Mouse (Mus musculus) liver, embryonic 12.5 days (tissue): Measurements from ENCODE around the gene Szrd1. TPM values are rescaled to one million over a fixed set of nuclear protein-coding genes. Genes with fewer than 3 reads are reported as not detected.

Source experiments
- ATAC-seq: fragments of 200-750 bp; cut with Nextera tagmentation; 2 replicates; pipeline ENCODE4 v1.8.0; 2017; ENCODE audit warnings: moderate number of reproducible peaks, mild to moderate bottlenecking, moderate library complexity
- H3K27ac ChIP-seq: fragments of 300-500 bp; sonication (generic); 2 replicates; pipeline ENCODE4 v1.5.1; 2016; ENCODE audit warnings: mild to moderate bottlenecking
- H3K27me3 ChIP-seq: fragments of 300-500 bp; sonication (generic); replicated peaks from 2 replicates; pipeline ENCODE4 v1.6.1; 2016; ENCODE audit warnings: mild to moderate bottlenecking, moderate library complexity
- H3K36me3 ChIP-seq: fragments of 300-500 bp; sonication (generic); 2 replicates; pipeline ENCODE4 v1.6.1; 2016; ENCODE audit warnings: mild to moderate bottlenecking, moderate library complexity
- H3K4me1 ChIP-seq: fragments of 300-500 bp; sonication (generic); 2 replicates; pipeline ENCODE4 v1.6.1; 2016
- H3K4me2 ChIP-seq: fragments of 300-500 bp; sonication (generic); 2 replicates; pipeline ENCODE4 v1.6.1; 2016; ENCODE audit warnings: mild to moderate bottlenecking, moderate library complexity
- H3K4me3 ChIP-seq: fragments of 300-500 bp; sonication (generic); 2 replicates; pipeline ENCODE4 v1.5.1; 2016; ENCODE audit warnings: mild to moderate bottlenecking, moderate library complexity
- H3K9ac ChIP-seq: fragments of 300-500 bp; sonication (generic); 2 replicates; pipeline ENCODE4 v1.6.1; 2016; ENCODE audit warnings: mild to moderate bottlenecking, moderate library complexity
- H3K9me3 ChIP-seq: fragments of 300-500 bp; sonication (generic); replicated peaks from 2 replicates; pipeline ENCODE4 v1.6.1; 2016; ENCODE audit warnings: mild to moderate bottlenecking, moderate library complexity
- WGBS: fragments of 180-500 bp; shearing (Covaris S2); methylation state at CpG from one replicate; pipeline ENCODE4 v1.1.7; 2016; ENCODE audit not compliant: insufficient replicate concordance; 5-methylcytosine and 5-hydroxymethylcytosine counted together
- polyA plus RNA-seq: library from polyadenylated mRNA; unstranded; fragments of >200 nt; fragmentation: Nextera tagmentation; extraction: Ambion mirVana; gene quantifications from 2 replicates; pipeline ENCODE4 v1.2.1, GENCODE M21; 2016

The Szrd1 gene
- polyA plus RNA-seq, 1 experiment from 2014 or later, result 21.3 TPM

DNA sequence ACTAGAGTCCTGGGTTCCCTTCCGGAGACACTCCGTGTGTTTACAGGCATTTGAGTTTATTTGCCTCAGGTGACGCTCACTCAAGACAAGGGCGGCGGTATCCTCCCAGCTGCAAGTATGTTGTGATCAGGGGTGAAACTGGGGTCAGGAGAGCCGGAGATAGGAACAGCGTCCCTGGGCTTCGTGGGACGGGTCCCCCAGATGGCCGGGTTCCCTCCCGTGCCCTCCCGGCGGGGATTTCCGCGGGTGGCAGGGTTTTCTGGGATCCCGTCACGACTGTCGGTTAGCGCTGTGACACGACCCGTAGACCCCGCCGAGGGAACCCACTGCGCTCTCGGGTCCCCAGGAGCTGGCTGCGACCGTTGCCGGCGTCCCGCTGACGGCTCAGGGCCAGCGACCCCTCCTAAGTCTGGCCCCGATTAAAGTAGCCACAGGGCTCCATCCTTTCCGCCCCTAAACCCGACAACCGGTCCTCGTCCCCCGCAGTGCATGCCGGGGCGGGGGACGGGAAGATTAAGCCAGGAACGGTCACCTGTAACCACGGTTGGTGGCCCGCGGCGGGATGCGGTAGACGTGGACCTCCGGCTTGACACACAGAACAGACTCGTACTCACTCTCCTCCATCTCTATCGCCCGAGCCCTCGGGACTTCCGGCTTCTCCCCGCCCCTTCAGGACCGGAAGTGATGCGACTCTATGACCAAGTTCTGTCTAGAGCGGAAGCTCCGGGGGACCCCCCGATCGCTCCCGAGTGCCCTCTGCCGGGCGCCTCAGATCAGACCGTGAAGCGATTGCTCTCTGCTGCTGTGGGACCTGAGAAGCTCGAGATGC is 61.7 kb downstream of the Szrd1 start, which contains the start of gene Necap2:
Gene Necap2 (minus strand): TSS at position 677 of the 829 bp plus-strand sequence.
- peak; percentile 79 for ATAC-seq
- peak within 1 kb of the TSS; percentile 90 for H3K4me2 ChIP-seq
- H3K4me1 ChIP-seq, result peaks cover 52% of the 10 kb centered on the region
- H3K27me3 ChIP-seq, result no peaks in the 10 kb centered on the region
- H3K9me3 ChIP-seq, result no peaks in the 10 kb centered on the region
- H3K4me3 ChIP-seq, result peak within 1 kb of the TSS; percentile 98
- peaks cover 36% of the 10 kb centered on the region for H3K36me3 ChIP-seq
- H3K27ac ChIP-seq, result peak within 1 kb of the TSS; percentile 95
- H3K9ac ChIP-seq, result peak within 1 kb of the TSS; percentile 95
- under 1% methylated on average over 67 of the region's 67 CpGs for WGBS

DNA sequence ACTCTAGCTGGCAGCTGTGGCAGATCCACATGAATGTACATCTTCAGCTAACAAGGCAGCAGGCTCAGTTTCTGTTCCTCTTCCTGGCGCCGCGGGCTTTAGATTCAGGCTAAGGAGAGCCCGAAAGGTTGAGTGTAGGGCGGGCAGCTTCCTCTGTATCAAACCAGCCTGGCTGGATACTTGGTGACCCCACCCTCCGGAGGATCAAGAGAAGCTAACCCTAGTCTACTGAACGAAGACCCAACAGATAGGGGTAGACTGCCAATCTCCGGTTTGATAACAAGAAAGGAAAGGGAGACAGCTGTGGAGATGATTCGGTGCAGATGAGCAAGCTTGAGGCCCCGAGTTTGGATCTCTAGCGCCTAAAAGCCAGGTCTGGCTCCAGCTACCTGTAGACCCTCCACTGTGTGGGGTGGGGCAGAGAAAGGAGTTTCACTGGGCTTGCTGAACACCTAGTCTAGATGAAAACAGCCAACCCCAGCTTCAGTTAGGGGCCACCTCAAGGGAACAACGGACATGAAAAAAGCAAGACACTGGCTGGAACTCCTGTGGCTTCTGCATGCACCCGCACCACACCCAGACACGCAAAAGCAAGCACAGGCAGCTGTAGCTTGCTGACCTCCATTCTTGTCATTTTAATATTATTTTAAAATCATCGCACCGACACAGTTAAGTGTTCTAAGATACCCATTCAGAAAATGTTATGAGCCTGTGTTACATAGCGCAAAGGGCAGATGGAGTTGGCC is 62.6 kb downstream of the Szrd1 start:
- peak overlapping the region; percentile 90 for H3K4me2 ChIP-seq
- peak; percentile 83 for ATAC-seq

DNA sequence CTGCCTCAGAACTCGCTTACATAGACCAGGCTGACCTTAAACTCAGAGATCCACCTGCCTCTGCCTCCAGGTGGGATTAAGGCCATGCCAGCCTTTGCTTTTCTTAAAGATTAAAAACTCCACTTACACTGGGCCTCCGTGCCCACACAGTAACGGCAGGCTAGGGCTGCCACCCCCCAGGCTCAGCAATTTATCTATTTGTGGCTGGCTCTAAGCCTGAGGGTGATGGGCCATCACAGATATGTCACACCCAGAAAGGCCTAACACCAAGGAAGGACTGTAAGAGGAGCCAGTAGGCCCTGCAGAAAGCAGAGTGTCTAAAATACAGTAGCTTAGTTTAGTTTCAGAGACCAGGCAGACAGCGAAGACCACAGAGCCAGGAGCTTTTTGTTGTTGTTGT is 65.5 kb downstream of the Szrd1 start:
- ATAC-seq, result peak; percentile 69

More for the DNA sequence above, 62.6 kb downstream of the Szrd1 start:
- peaks cover 46% of the 10 kb centered on the region for H3K36me3 ChIP-seq
- H3K4me3 ChIP-seq, result peak overlapping the region; percentile 98
- no peaks in the 10 kb centered on the region for H3K9me3 ChIP-seq
- H3K9ac ChIP-seq, result peak overlapping the region; percentile 95
- H3K4me1 ChIP-seq, result peaks cover 62% of the 10 kb centered on the region
- H3K27ac ChIP-seq, result peak overlapping the region; percentile 95
- WGBS, result 20% methylated on average over 17 of the region's 17 CpGs
- no peaks in the 10 kb centered on the region for H3K27me3 ChIP-seq

DNA sequence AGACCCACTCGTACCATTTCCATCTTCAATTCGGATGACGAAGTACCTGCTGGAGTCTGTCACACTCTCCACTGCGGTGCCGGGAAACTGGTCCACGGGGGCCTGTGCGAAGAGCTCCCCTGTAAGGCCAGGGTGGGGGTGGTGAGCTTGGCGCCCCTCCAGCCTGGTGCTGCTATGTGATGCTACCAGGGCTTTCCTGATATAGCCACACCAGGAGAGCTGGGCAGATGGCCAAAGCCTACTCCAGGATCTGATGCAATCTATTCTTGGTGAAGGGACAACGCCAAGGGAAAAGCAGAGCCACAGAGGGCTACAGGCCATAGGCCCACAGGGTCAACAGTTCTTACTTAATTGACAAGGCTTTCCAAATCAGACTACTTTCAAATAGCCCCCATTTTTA is 65.9 kb downstream of the Szrd1 start:
- H3K27me3 ChIP-seq, result no peaks in the 10 kb centered on the region
- peak overlapping the region; percentile 38 for H3K4me3 ChIP-seq
- peak overlapping the region; percentile 95 for H3K27ac ChIP-seq
- WGBS, result 78% methylated on average over 9 of the region's 9 CpGs
- H3K36me3 ChIP-seq, result peaks cover 78% of the 10 kb centered on the region
- no peaks in the 10 kb centered on the region for H3K9me3 ChIP-seq
- H3K4me2 ChIP-seq, result peak overlapping the region; percentile 90
- peak overlapping the region; percentile 95 for H3K9ac ChIP-seq
- peaks cover 79% of the 10 kb centered on the region for H3K4me1 ChIP-seq
- no peak for ATAC-seq

More for the DNA sequence above, 65.5 kb downstream of the Szrd1 start:
- H3K27ac ChIP-seq, result peak overlapping the region; percentile 95
- H3K4me1 ChIP-seq, result peaks cover 76% of the 10 kb centered on the region
- no peaks in the 10 kb centered on the region for H3K27me3 ChIP-seq
- H3K4me2 ChIP-seq, result peak overlapping the region; percentile 90
- 45% methylated on average over 4 of the region's 4 CpGs for WGBS
- peak overlapping the region; percentile 38 for H3K4me3 ChIP-seq
- H3K9ac ChIP-seq, result peak overlapping the region; percentile 95
- peaks cover 74% of the 10 kb centered on the region for H3K36me3 ChIP-seq
- no peaks in the 10 kb centered on the region for H3K9me3 ChIP-seq

DNA sequence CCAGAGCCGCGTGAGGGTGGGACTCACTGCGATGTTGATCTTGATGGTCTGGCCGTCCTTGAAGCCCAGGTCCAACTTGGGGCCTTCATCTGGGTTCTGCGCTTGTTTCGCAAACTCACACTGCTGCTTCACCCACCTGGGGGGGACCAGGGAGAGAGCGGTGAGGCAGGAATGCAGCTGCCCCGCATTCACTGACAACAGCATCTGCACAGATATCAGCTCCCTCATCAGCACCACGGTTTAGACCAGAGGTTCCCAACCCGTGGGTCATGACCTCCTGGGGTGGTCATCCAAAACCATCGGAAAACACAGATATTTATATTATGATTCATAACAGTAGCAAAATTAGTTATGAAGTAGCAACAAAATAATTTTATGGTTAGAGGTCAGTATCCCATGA is 67.1 kb downstream of the Szrd1 start:
- Histone ChIP-seq H3K9me3 (no peaks in the 10 kb centered on the region), H3K4me1 (peaks cover 86% of the 10 kb centered on the region), H3K4me2 (no peak overlapping the region), H3K36me3 (peaks cover 90% of the 10 kb centered on the region), H3K27me3 (no peaks in the 10 kb centered on the region), H3K4me3 (no peak overlapping the region), H3K9ac (no peak overlapping the region), H3K27ac (peak overlapping the region; percentile 10; the same call in 1 of the 2 replicates)
- ATAC-seq, result no peak
- WGBS, result 83% methylated on average over 11 of the region's 11 CpGs

DNA sequence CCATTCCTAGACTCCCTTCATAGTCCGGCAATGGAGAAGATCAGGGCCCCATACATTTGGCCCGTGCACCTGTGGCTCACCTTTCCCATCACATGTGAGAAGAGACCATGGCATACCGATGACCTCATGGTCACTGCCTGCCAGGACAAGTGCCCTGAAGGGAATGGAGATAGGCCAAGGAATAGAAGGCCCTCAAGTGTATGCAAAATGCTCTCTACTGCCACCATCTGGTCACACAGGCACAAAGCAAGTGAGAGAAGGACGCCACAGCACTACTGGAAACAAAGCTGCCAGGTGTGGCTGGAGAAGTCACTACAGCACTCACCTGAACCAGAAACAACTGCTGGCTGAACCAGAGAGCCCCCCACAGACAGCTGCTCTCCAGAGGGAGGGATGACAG is 69.8 kb downstream of the Szrd1 start:
- ATAC-seq, result no peak

DNA sequence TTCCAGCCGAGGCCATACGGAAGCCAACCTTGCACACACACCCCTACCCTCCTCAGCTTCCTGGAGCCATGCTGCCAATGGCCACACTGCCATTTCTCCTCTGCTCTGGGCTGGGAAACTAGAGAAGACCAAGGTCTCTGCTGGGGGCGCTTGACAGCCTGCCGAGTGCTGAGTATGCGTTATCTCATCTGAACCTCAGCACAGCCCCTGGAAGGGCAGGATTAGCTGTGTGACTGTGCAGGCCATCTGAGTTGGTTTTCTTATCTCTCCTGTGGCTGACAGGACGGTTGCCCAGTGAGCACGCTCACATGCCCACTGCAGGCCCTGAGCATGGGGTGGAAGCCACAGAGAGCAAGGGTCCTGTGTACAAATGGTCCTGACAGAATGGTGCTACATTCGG is 70.9 kb downstream of the Szrd1 start:
- H3K36me3 ChIP-seq, result peaks cover 92% of the 10 kb centered on the region
- H3K9me3 ChIP-seq, result no peaks in the 10 kb centered on the region
- peak overlapping the region; percentile 47 for H3K9ac ChIP-seq
- peak overlapping the region; percentile 5; the same call in 1 of the 2 replicates for H3K4me3 ChIP-seq
- H3K27me3 ChIP-seq, result no peaks in the 10 kb centered on the region
- H3K4me1 ChIP-seq, result peaks cover 55% of the 10 kb centered on the region
- ATAC-seq, result peak; percentile 86
- peak overlapping the region; percentile 51 for H3K4me2 ChIP-seq
- peak overlapping the region; percentile 82 for H3K27ac ChIP-seq
- WGBS, result 22% methylated on average over 8 of the region's 8 CpGs

More for the DNA sequence above, 69.8 kb downstream of the Szrd1 start:
- Histone ChIP-seq H3K27me3 (no peaks in the 10 kb centered on the region), H3K4me3 (no peak overlapping the region), H3K36me3 (peaks cover 99% of the 10 kb centered on the region), H3K9me3 (no peaks in the 10 kb centered on the region), H3K9ac (peak overlapping the region; percentile 20; the same call in 1 of the 2 replicates), H3K27ac (peak overlapping the region; percentile 82), H3K4me2 (peak overlapping the region; percentile 51), H3K4me1 (peaks cover 66% of the 10 kb centered on the region)
- WGBS, result 49% methylated on average over 4 of the region's 4 CpGs

DNA sequence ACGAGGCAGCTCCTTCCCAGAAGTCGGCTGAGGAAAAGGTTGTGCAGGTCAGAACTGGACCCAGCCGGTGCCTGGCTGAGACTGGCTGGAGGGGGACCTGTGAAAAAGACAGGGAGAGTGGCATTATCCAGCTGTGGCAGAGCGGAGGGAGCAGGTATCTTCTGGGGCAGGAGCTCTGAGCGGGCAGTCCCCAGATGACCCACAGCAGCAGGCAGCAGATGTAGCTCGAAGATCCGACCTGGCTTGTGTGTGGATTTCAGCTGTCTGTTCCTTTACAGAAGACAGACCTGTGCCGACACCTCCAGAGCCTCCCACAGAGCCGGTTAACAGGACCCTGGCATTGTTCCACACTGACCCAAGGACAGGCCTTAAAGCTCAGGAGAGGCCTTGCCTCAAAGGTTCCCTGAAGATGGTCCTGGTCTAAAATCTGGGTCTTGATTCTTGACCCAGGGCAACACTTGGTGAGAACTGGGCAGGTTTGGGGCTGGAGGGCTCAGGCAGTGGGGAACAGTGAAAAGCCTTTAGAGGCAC is 72.0 kb downstream of the Szrd1 start:
- H3K27me3 ChIP-seq, result no peaks in the 10 kb centered on the region
- ATAC-seq, result no peak
- peaks cover 45% of the 10 kb centered on the region for H3K4me1 ChIP-seq
- no peak overlapping the region for H3K9ac ChIP-seq
- H3K4me3 ChIP-seq, result no peak overlapping the region
- peaks cover 81% of the 10 kb centered on the region for H3K36me3 ChIP-seq
- H3K27ac ChIP-seq, result peak overlapping the region; percentile 82
- WGBS, result 87% methylated on average over 9 of the region's 9 CpGs
- H3K9me3 ChIP-seq, result no peaks in the 10 kb centered on the region
- H3K4me2 ChIP-seq, result no peak overlapping the region

DNA sequence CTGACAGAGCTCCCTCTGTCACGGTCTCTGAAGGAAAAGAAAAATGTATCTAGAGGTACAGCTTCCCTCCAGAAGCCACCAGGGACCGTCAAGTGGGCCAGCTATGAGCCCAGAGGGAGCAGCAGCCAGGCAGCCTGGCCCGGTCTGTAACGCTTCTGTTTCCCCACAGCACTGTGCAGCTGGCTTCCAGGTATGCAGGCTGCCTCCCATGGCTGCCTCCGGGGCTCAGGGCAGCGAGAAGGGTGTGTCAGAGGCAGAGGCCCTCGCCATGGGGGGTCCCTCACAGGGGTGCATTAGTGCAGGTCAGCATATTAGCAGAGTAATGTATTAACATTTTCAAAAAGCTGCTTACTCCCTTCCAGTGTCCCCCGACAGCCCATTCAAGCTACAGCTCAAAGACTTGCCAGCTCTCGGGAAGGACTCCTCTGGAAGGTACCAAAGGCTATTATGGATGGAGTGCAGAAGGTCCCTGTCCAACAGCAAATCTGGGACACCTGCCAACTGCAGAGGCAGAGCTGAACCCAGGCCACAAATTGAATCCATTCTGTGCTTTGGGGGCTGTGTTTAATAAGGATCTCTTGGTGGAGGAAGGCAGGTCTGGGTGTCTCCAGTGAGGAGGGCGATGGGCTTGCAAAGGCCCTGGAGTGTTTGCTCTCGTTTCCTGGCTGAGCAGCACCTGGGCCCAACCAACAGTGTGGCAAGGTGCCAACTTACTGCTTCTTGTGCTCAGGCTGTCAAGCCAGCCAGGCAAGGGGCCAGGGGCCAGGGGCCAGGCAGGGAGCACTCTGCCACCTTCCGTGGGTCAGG is 72.7 kb downstream of the Szrd1 start:
- H3K36me3 ChIP-seq, result peaks cover 74% of the 10 kb centered on the region
- H3K4me2 ChIP-seq, result no peak overlapping the region
- peak overlapping the region; percentile 82 for H3K27ac ChIP-seq
- WGBS, result 84% methylated on average over 12 of the region's 12 CpGs
- no peaks in the 10 kb centered on the region for H3K9me3 ChIP-seq
- H3K9ac ChIP-seq, result no peak overlapping the region
- ATAC-seq, result no peak
- no peak overlapping the region for H3K4me3 ChIP-seq
- peaks cover 45% of the 10 kb centered on the region for H3K4me1 ChIP-seq
- no peaks in the 10 kb centered on the region for H3K27me3 ChIP-seq

DNA sequence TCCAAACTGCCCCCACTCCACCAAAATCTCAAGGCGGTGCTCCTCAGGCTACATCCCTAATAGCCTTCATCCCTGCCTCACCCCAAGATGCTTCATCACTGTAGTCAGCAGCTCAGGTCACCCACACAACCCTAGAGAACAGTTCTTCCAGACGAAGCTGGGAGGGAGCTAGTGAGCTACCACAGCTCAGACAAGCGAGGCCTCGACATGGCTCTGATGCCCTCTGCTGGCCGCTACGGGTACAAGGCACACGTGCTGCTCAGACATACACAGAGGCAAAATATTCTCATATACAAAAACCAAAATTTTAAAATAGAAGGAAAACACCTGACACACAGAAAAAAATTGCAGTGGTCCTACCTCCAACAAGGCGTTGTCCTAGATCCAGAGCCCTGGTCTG is 74.5 kb downstream of the Szrd1 start:
- Histone ChIP-seq H3K36me3 (peaks cover 56% of the 10 kb centered on the region), H3K27me3 (no peaks in the 10 kb centered on the region), H3K9ac (no peak overlapping the region), H3K4me1 (peaks cover 52% of the 10 kb centered on the region), H3K4me2 (no peak overlapping the region), H3K27ac (peak overlapping the region; percentile 4; the same call in 1 of the 2 replicates), H3K4me3 (no peak overlapping the region), H3K9me3 (no peaks in the 10 kb centered on the region)
- ATAC-seq, result peak; percentile 6; the same call in 1 of the 2 replicates
- 8% methylated on average over 8 of the region's 8 CpGs for WGBS

DNA sequence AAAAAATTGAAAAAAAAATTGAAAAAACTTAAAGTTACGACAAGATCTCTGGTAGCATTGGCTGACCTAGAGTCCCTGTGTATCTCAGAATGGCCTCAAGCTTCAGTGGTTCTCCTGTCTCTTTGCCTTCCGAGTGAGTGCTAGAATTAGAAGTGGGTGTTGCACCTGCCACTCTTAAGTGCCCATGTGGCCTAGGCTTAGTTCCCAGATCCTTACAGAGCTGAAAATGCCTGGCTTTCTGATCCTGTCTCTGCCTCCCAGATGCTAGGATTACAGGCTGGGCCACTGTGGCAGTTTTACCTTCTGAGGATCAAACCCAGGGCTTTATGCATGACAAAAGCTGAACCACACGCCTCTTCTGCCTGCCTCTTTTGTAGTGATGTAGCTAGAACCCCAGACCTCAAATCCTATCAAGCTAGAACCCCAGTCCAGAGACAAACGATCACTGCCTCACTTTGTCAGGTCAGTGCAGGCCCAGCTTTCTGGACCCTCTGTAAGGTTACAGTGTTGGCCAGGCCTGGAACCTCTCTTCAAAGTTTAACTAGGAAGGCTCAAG is 75.4 kb downstream of the Szrd1 start:
- Histone ChIP-seq H3K4me3 (no peak overlapping the region), H3K4me1 (peaks cover 51% of the 10 kb centered on the region), H3K9me3 (no peaks in the 10 kb centered on the region), H3K27ac (no peak overlapping the region), H3K9ac (no peak overlapping the region), H3K4me2 (no peak overlapping the region), H3K27me3 (no peaks in the 10 kb centered on the region), H3K36me3 (peaks cover 47% of the 10 kb centered on the region)
- WGBS, result 83% methylated on average over 4 of the region's 4 CpGs
- no peak for ATAC-seq
